Mouse (Mus musculus) hindbrain, postnatal 0 days (tissue): ENCODE data around the gene Rtn4ip1. TPM values are rescaled to one million over a fixed set of nuclear protein-coding genes. Genes with fewer than 3 reads are reported as not detected.

ENCODE experiments used
- ATAC-seq: fragments of 200-750 bp; cut with Nextera tagmentation; 2 replicates; pipeline ENCODE4 v1.8.0; 2017; ENCODE audit warnings: mild to moderate bottlenecking, moderate TSS enrichment, moderate library complexity
- DNase-seq: peaks from one replicate; pipeline ENCODE4 v3.0.0-alpha.2; 2015; ENCODE audit warnings: low spot score
- H3K27ac ChIP-seq: fragments of 300-500 bp; sonication (generic); 2 replicates; pipeline ENCODE4 v1.5.1; 2014; ENCODE audit warnings: mild to moderate bottlenecking
- H3K27me3 ChIP-seq: fragments of 300-500 bp; sonication (generic); 2 replicates; pipeline ENCODE4 v1.6.1; 2014; ENCODE audit warnings: low read length, mixed read lengths; ENCODE audit not compliant: insufficient read depth
- H3K36me3 ChIP-seq: fragments of 300-500 bp; sonication (generic); 2 replicates; pipeline ENCODE4 v1.6.1; 2014; ENCODE audit warnings: low read length, mixed read lengths; ENCODE audit not compliant: insufficient read depth
- H3K4me1 ChIP-seq: fragments of 300-500 bp; sonication (generic); 2 replicates; pipeline ENCODE4 v1.6.1; 2014; ENCODE audit warnings: antibody characterized with exemption, low read length, mixed read lengths; ENCODE audit not compliant: insufficient read depth
- H3K4me2 ChIP-seq: fragments of 300-500 bp; sonication (generic); 2 replicates; pipeline ENCODE4 v1.6.1; 2014; ENCODE audit warnings: low read depth, mild to moderate bottlenecking, low read length, moderate library complexity, mixed read lengths
- H3K4me3 ChIP-seq: fragments of 300-500 bp; sonication (generic); 2 replicates; pipeline ENCODE4 v1.5.1; 2014; ENCODE audit warnings: low read length
- H3K9ac ChIP-seq: fragments of 300-500 bp; sonication (generic); replicated peaks from 2 replicates; pipeline ENCODE4 v1.6.1; 2014; ENCODE audit warnings: mild to moderate bottlenecking, low read length, moderate library complexity, mixed read lengths
- H3K9me3 ChIP-seq: fragments of 300-500 bp; sonication (generic); 2 replicates; pipeline ENCODE4 v1.6.1; 2016; ENCODE audit warnings: low read length, mixed read lengths
- CTCF ChIP-seq: IDR thresholded peaks from 2 replicates; pipeline ENCODE4 v1.5.1; 2016; ENCODE audit warnings: antibody characterized with exemption, control low read depth, low read depth
- WGBS: fragments of 180-500 bp; shearing (Covaris S2); extraction: QIAGEN DNeasy Blood & Tissue Kit; methylation state at CpG from one replicate; pipeline ENCODE4 v1.1.7; 2014; 5-methylcytosine and 5-hydroxymethylcytosine counted together
- polyA plus RNA-seq: library from polyadenylated mRNA; unstranded; fragments of >200 nt; fragmentation: Nextera tagmentation; extraction: Ambion mirVana; gene quantifications from 2 replicates; pipeline ENCODE4 v1.2.1, GENCODE M21; 2015
- total RNA-seq: library from RNA; depleted of rRNA; stranded (reverse); fragments of >200 nt; gene quantifications from 2 replicates; pipeline ENCODE4 v1.2.3, GENCODE M21; 2014

Gene Rtn4ip1
- total and polyA plus RNA-seq, 2 experiments from 2014 or later, result 4.4 to 11.7 TPM

DNA sequence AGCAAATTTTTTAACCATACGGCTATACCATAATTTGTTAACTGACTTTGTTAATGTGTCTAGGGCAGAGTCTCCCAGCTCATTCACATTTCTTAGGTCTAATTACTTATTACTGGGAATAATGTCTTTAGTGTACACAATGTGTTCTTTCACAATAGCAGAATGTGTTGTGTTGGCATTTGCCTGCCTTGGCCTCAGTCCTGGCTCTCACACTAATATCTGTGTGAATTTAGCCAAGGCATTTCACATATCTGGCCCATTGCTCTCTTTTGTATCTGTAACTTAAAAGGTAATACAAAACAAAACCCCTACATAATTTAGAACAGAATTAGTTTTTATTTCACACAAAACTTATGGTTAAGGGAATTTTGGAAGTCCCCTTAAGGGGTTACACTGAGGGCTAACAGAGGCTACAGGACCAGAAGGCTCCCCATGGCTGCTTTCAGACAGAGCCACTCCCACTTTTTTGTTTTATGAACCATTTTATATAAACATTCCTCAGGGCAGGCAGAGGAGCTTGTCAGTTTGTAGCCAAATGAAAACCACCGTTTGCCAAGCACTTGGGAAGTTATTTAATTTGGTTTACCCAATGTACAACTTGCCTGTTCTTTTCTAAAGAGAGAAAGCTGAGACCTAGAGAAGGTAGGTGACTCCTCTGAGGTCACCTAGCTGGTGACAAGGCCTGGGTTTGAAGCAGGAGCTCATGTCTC, 98.7 kb downstream of the Rtn4ip1 start:
- TF ChIP-seq CTCF, result no peak
- Histone ChIP-seq H3K4me2 (no peak overlapping the region), H3K27ac (no peak overlapping the region), H3K4me3 (no peak overlapping the region), H3K9ac (no peak overlapping the region), H3K27me3 (peaks cover 38% of the 10 kb centered on the region), H3K36me3 (no peaks in the 10 kb centered on the region), H3K9me3 (no peaks in the 10 kb centered on the region), H3K4me1 (peaks cover 2% of the 10 kb centered on the region; the same call in 1 of the 2 replicates)
- WGBS, result 51% methylated on average over 2 of the region's 2 CpGs
- ATAC-seq (no peak), DNase-seq (no peak)

GRCm38 (mm10) chr10:44002004-44002940, 100.7 kb downstream of the Rtn4ip1 start:
- ATAC-seq (no peak), DNase-seq (peak; percentile 49)
- WGBS, result 19% methylated on average over 14 of the region's 14 CpGs
- H3K36me3 ChIP-seq, result no peaks in the 10 kb centered on the region
- peaks cover 2% of the 10 kb centered on the region; the same call in 1 of the 2 replicates for H3K4me1 ChIP-seq
- TF ChIP-seq CTCF, result peak; percentile 65
- H3K4me3 ChIP-seq, result no peak overlapping the region
- no peak overlapping the region for H3K27ac ChIP-seq
- H3K27me3 ChIP-seq, result peaks cover 48% of the 10 kb centered on the region
- no peaks in the 10 kb centered on the region for H3K9me3 ChIP-seq
- no peak overlapping the region for H3K9ac ChIP-seq
- H3K4me2 ChIP-seq, result no peak overlapping the region

GRCm38 (mm10) chr10:44002995-44003524, 101.5 kb downstream of the Rtn4ip1 start:
- TF ChIP-seq CTCF, result no peak
- Histone ChIP-seq H3K27ac (no peak overlapping the region), H3K9ac (no peak overlapping the region)

DNA sequence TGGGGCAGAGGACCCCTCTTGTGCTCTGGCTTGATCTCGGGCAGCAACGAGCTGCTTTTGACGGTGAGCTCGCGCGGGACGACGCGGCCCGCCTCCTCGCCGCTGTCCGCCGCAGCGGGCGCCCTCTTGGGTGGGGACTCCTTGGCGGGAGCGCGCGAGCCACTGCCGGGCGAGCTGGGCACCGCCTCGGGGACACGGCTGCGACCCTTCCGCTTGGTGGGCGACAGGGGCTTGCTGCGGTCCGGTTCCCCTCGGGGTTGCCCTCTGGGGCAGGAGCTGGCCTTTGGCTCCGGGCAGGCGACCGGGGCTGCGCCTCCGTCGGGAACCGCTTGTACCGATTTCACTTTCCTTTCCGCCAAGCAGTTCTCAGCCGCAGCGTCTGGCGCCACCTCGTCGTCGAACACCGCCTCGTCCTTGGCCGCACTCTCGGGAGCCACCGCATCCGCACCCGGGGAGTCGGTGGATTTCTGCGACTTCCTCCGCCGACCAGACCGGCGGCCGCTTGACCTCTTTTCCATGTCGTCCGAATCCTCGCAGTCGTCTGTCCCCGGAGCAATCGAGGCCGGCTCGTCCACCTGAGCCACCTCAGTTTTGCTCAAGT, 102.0 kb downstream of the Rtn4ip1 start:
- H3K27me3 ChIP-seq, result peaks cover 48% of the 10 kb centered on the region
- H3K4me3 ChIP-seq, result peak overlapping the region; percentile 40
- no peaks in the 10 kb centered on the region for H3K36me3 ChIP-seq
- H3K4me2 ChIP-seq, result peak overlapping the region; percentile 62
- WGBS, result under 1% methylated on average over 67 of the region's 68 CpGs
- TF ChIP-seq CTCF, result peak; percentile 40
- H3K9ac ChIP-seq, result peak overlapping the region; percentile 25; the same call in 1 of the 2 replicates
- peak; percentile 38 for DNase-seq
- H3K4me1 ChIP-seq, result peaks cover 2% of the 10 kb centered on the region; the same call in 1 of the 2 replicates
- H3K27ac ChIP-seq, result no peak overlapping the region
- ATAC-seq, result no peak
- H3K9me3 ChIP-seq, result no peaks in the 10 kb centered on the region

More at GRCm38 (mm10) chr10:44002995-44003524, 101.5 kb downstream of the Rtn4ip1 start:
- Histone ChIP-seq H3K36me3 (no peaks in the 10 kb centered on the region), H3K4me1 (peaks cover 2% of the 10 kb centered on the region; the same call in 1 of the 2 replicates), H3K27me3 (peaks cover 48% of the 10 kb centered on the region), H3K9me3 (no peaks in the 10 kb centered on the region), H3K4me2 (peak overlapping the region; percentile 62), H3K4me3 (peak overlapping the region; percentile 40)
- 3% methylated on average over 11 of the region's 11 CpGs for WGBS
- DNase-seq (no peak), ATAC-seq (no peak)

DNA sequence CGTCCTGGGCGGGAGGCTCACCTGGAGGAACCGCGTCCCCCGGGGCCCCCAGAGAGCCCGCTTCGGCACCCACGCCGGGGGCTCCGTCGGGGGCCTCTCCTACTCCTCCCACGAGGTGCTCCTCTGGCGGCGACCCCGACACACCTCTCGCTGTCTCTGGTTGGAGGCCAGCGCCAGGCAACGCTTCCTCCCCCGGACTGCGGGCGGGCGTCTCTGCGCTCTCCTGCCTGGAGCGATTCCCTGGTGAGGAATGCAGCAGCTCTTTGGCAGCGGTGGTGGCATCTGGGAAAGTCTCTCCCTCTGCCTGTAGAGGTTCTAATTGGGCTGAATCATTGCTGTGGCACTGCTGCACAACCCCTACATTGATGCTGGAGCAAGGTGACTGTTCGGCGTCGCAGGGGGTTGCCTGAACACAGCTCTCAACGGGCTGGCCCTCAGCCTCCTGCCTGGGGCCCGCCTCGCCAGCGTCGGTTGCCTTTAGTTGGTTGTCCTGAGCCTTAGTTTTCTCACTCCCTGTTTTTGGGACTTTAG, 102.7 kb downstream of the Rtn4ip1 start:
- Histone ChIP-seq H3K36me3 (no peaks in the 10 kb centered on the region), H3K4me3 (peak overlapping the region; percentile 40), H3K9me3 (no peaks in the 10 kb centered on the region), H3K27ac (no peak overlapping the region), H3K4me1 (peaks cover 2% of the 10 kb centered on the region; the same call in 1 of the 2 replicates), H3K27me3 (peaks cover 48% of the 10 kb centered on the region), H3K9ac (no peak overlapping the region), H3K4me2 (peak overlapping the region; percentile 62)
- WGBS, result under 1% methylated on average over 33 of the region's 33 CpGs
- DNase-seq (no peak), ATAC-seq (no peak)
- TF ChIP-seq CTCF, result no peak
